Mouse (Mus musculus) spleen, adult 10 weeks (tissue): ENCODE measurements around the gene Gpr37l1. TPM values are rescaled to one million over a fixed set of nuclear protein-coding genes. Genes with fewer than 3 reads are reported as not detected.

Experiments
- polyA plus RNA-seq: library from polyadenylated mRNA; stranded (reverse); fragments of 350-450 nt; fragmentation: Illumina TruSeq; extraction: RNeasy Lipid Tissue Mini Kit (QIAGEN cat#74804); gene quantifications from one replicate; pipeline ENCODE4 v1.2.3, GENCODE M21; 2015; ENCODE audit warnings: low replicate concordance; ENCODE audit not compliant: insufficient read depth

The Gpr37l1 gene
- 0.12 TPM for polyA plus RNA-seq

DNA sequence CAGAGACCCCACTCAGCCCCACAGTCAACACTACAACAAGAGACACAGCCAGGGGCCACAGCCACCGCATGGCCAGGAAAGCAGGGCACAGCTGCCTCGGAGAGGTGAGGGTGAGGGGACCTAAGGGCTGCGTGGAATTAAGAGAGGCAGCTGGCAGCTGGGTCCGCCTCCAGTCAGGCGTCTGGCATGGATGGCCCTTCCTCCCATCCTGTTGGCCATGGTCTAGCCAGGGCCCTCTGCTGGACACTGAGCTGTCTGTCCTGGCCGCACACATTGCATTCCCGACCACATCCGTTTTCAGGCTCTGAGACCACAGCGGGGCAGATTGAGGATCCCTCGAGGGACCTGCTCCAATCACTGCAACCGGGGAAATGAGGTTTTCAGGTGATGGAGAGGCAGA lies at the start of gene Gpr37l1:
Gene Gpr37l1, minus strand, starts transcription at position 247 of the 400 bp plus-strand sequence.

GRCm38 (mm10) chr1:135146077-135146945 lies 21.2 kb downstream of the Gpr37l1 start, which contains the start of gene Arl8a:
Arl8a (plus strand) TSS chr1:135146824.

DNA sequence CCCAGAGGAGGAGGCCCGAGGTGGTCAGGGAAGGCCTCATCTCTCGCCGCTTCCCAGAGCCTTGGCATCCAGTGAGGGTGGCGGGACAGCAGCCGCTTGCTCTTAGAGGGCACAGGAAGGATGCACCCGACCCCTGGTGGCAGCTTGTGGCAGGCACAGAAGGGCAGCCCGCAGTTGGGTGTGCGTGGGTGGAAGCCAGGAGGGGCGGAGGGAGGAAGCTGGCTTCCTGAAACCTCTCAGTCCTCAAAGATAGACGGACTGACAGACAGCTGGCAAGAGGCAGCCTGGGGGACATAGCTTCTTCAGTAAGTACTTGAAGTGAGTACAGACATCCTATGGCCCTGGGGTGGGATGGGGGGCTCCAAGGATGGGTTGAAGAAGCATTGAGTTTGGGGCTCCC lies 35.0 kb downstream of the Gpr37l1 start, which contains the start of gene Ptpn7:
Gene Ptpn7, plus strand, starts transcription at position 228 of the 400 bp plus-strand sequence.

Other genes with a start within 250 kb of the Gpr37l1 start
- 17.0 TPM for gene Ppp1r12b, start 211.7 kb downstream of the Gpr37l1 start, polyA plus RNA-seq
- 12.0 TPM for gene Ube2t, start 205.1 kb downstream of the Gpr37l1 start, polyA plus RNA-seq
- 0.43 TPM for gene Lgr6, start 62.4 kb downstream of the Gpr37l1 start, polyA plus RNA-seq
- 37.5 TPM for gene Ptpn7, start 35.0 kb downstream of the Gpr37l1 start, polyA plus RNA-seq
- gene Arl8a, start 20.9 kb downstream of the Gpr37l1 start, polyA plus RNA-seq = 80.0 TPM
- not detected for gene Elf3, start 90.9 kb upstream of the Gpr37l1 start, polyA plus RNA-seq
- gene Rnpep, start 116.4 kb upstream of the Gpr37l1 start, polyA plus RNA-seq = 52.4 TPM
- gene Timm17a, start 146.1 kb upstream of the Gpr37l1 start, polyA plus RNA-seq = 47.5 TPM
- 2.7 TPM for gene Lmod1, start 157.1 kb upstream of the Gpr37l1 start, polyA plus RNA-seq
- 3.0 TPM for gene Shisa4, start 207.6 kb upstream of the Gpr37l1 start, polyA plus RNA-seq